22 mouse cellular contexts compared by ENCODE assay signal in genomic region chr7:25449913-25450890, GRCm38 (mm10). TPM values are rescaled to one million over a fixed set of nuclear protein-coding genes. Genes with fewer than 3 reads are reported as not detected.
A peak's percentile ranks its signal among the peaks of the same experiment; 100 is the strongest.
DNase-seq lines count a peak whose midpoint lies in the region; ATAC-seq and TF ChIP-seq lines count a peak whose summit lies in the region.
"Had no signal": no experiment of that assay in that cellular context is flagged by ENCODE, and none has a peak within 500 bp of the region (broad histone marks: within the 10 kb centered on the region; RNA-seq: fewer than 3 reads in every experiment).

No protein-coding gene starts in this region.

- H3K9me3 ChIP-seq in liver, embryonic 11.5 days (ENCODE audit: control insufficient read depth, low read length) = no peaks in the 10 kb centered on the region
- H3K9me3 ChIP-seq in intestine, embryonic 16.5 days (ENCODE audit: control insufficient read depth, low read length) = no peaks in the 10 kb centered on the region
- no peaks in the 10 kb centered on the region for H3K9me3 ChIP-seq in kidney, embryonic 16.5 days (ENCODE audit: low read length)
- H3K9me3 ChIP-seq in liver, postnatal 0 days (ENCODE audit: low read length) = no peaks in the 10 kb centered on the region
- H3K9me3 ChIP-seq: embryonic facial prominence, embryonic 15.5 days; hindbrain, embryonic 15.5 days; limb, embryonic 13.5 days; megakaryocyte, embryonic 14.5 days had no signal

- H3K79me2 ChIP-seq in liver, adult 2 months (ENCODE audit: control insufficient read depth, insufficient read depth, low read length) = no peaks in the 10 kb centered on the region

- TF ChIP-seq EP300 in liver, postnatal 0 days (IDR thresholded peaks at IDR 0.05; ENCODE audit: low read depth) = 0 out of 2 replicates have a peak, but pooled peaks have one; percentile 16

- H3K4me2 ChIP-seq in liver, embryonic 11.5 days = no peak overlapping the region
- no peak overlapping the region for H3K4me2 ChIP-seq in intestine, embryonic 16.5 days (ENCODE audit: low read depth, low read length)
- H3K4me2 ChIP-seq in kidney, embryonic 16.5 days (replicated peaks; ENCODE audit: low read depth, low read length) = no peak overlapping the region
- H3K4me2 ChIP-seq in liver, postnatal 0 days (ENCODE audit: low read depth, low read length) = no peak overlapping the region
- H3K4me2 ChIP-seq: embryonic facial prominence, embryonic 15.5 days; hindbrain, embryonic 15.5 days; limb, embryonic 13.5 days had no signal

- no peak for TF ChIP-seq CTCF in liver, adult 2 months (IDR thresholded peaks at IDR 0.05; ENCODE audit: low read depth, low read length)
- TF ChIP-seq CTCF in liver, postnatal 0 days (IDR thresholded peaks at IDR 0.05; ENCODE audit: low read depth) = no peak

- peak overlapping the region; percentile 86 for H3K27ac ChIP-seq in liver, adult 2 months (replicated peaks; ENCODE audit: insufficient read depth, low read depth, low read length)
- H3K27ac ChIP-seq in liver, embryonic 11.5 days (ENCODE audit: low read depth, low read length) = no peak overlapping the region
- peak overlapping the region; percentile 48; the same call in 1 of the 2 replicates for H3K27ac ChIP-seq in intestine, embryonic 16.5 days (ENCODE audit: low read length)
- peak overlapping the region; percentile 17 for H3K27ac ChIP-seq in kidney, embryonic 16.5 days (ENCODE audit: low read length)
- H3K27ac ChIP-seq in liver, postnatal 0 days (ENCODE audit: low read depth) = peak overlapping the region; percentile 74
- H3K27ac ChIP-seq: embryonic facial prominence, embryonic 15.5 days; hindbrain, embryonic 15.5 days; layer of hippocampus, adult 2 months; left cerebral cortex, adult 2 months; limb, embryonic 13.5 days had no signal

- no peaks in the 10 kb centered on the region for H3K27me3 ChIP-seq in liver, adult 2 months (ENCODE audit: control insufficient read depth, insufficient read depth, low read length)
- no peaks in the 10 kb centered on the region for H3K27me3 ChIP-seq in liver, embryonic 11.5 days (replicated peaks; ENCODE audit: control insufficient read depth, insufficient read depth, low read length)
- H3K27me3 ChIP-seq in intestine, embryonic 16.5 days (replicated peaks; ENCODE audit: control insufficient read depth, insufficient read depth, low read length) = no peaks in the 10 kb centered on the region
- no peaks in the 10 kb centered on the region for H3K27me3 ChIP-seq in kidney, embryonic 16.5 days (ENCODE audit: insufficient read depth, low read length)
- H3K27me3 ChIP-seq in liver, postnatal 0 days (ENCODE audit: insufficient read depth, low read length) = no peaks in the 10 kb centered on the region
- H3K27me3 ChIP-seq: embryonic facial prominence, embryonic 15.5 days; hindbrain, embryonic 15.5 days; limb, embryonic 13.5 days; Patski had no signal

- peak overlapping the region; percentile 38 for H3K4me3 ChIP-seq in liver, adult 2 months (ENCODE audit: insufficient read depth, low read depth, low read length)
- H3K4me3 ChIP-seq in liver, embryonic 11.5 days (ENCODE audit: low read depth, low read length) = no peak overlapping the region
- H3K4me3 ChIP-seq in intestine, embryonic 16.5 days (ENCODE audit: low read length) = no peak overlapping the region
- no peak overlapping the region for H3K4me3 ChIP-seq in kidney, embryonic 16.5 days (ENCODE audit: low read length)
- H3K4me3 ChIP-seq in liver, postnatal 0 days (ENCODE audit: low read depth, low read length) = no peak overlapping the region
- H3K4me3 ChIP-seq: embryonic facial prominence, embryonic 15.5 days; hindbrain, embryonic 15.5 days; layer of hippocampus, adult 2 months; left cerebral cortex, adult 2 months; limb, embryonic 13.5 days; megakaryocyte, embryonic 14.5 days had no signal

- H3K36me3 ChIP-seq in liver, adult 2 months (ENCODE audit: control insufficient read depth, insufficient read depth, low read length) = no peaks in the 10 kb centered on the region
- H3K36me3 ChIP-seq in liver, embryonic 11.5 days (ENCODE audit: control insufficient read depth, insufficient read depth, low read length) = no peaks in the 10 kb centered on the region
- H3K36me3 ChIP-seq in intestine, embryonic 16.5 days (ENCODE audit: control insufficient read depth, insufficient read depth, low read length) = no peaks in the 10 kb centered on the region
- no peaks in the 10 kb centered on the region for H3K36me3 ChIP-seq in kidney, embryonic 16.5 days (ENCODE audit: insufficient read depth, low read length)
- no peaks in the 10 kb centered on the region for H3K36me3 ChIP-seq in liver, postnatal 0 days (replicated peaks; ENCODE audit: insufficient read depth, low read length)
- H3K36me3 ChIP-seq: embryonic facial prominence, embryonic 15.5 days; hindbrain, embryonic 15.5 days; limb, embryonic 13.5 days had no signal

- ATAC-seq in liver, embryonic 11.5 days (replicated peaks; ENCODE audit: low FRiP score) = no peak
- peak; percentile 84 for ATAC-seq in intestine, embryonic 16.5 days
- ATAC-seq in kidney, embryonic 16.5 days (ENCODE audit: low FRiP score, low TSS enrichment) = 0 out of 2 replicates have a peak, but pooled peaks have one; percentile 54
- peak; percentile 94 for ATAC-seq in liver, postnatal 0 days
- ATAC-seq in cerebellum, adult (ENCODE audit: insufficient number of reproducible peaks, low FRiP score, low TSS enrichment) = no peak
- ATAC-seq: lung, postnatal 0 days; Patski had no signal

- peak; percentile 92 for DNase-seq in liver, adult 2 months (ENCODE audit: extremely low read depth, low read depth, low spot score)
- no peak for DNase-seq in liver, embryonic 11.5 days (ENCODE audit: low spot score)
- DNase-seq in liver, postnatal 0 days = peak; percentile 33
- DNase-seq in gastrocnemius, postnatal 10 days = no peak
- DNase-seq in urinary bladder, postnatal 14 days (ENCODE audit: low spot score) = no peak
- DNase-seq: cerebellum, adult 11-12 months; cerebellum, postnatal 36 days; heart, adult 11 months; heart, postnatal 10 days; thymus, postnatal 36 days had no signal

- 7% methylated on average over 9 of the region's 9 CpGs for WGBS in liver, adult 2 months
- 31% methylated on average over 9 of the region's 9 CpGs for WGBS in liver, embryonic 11.5 days
- WGBS in intestine, embryonic 16.5 days = 32% methylated on average over 9 of the region's 9 CpGs
- WGBS in kidney, embryonic 16.5 days = 15% methylated on average over 9 of the region's 9 CpGs
- 36% methylated on average over 9 of the region's 9 CpGs for WGBS in liver, postnatal 0 days (ENCODE audit: insufficient replicate concordance)

- TF ChIP-seq POLR2A in liver, adult 2 months (IDR thresholded peaks at IDR 0.05; ENCODE audit: extremely low read depth, insufficient read depth, low read length) = no peak

- H3K9ac ChIP-seq in liver, adult 2 months (ENCODE audit: low read depth, low read length) = no peak overlapping the region
- H3K9ac ChIP-seq in liver, embryonic 11.5 days (ENCODE audit: low read depth, low read length) = no peak overlapping the region
- H3K9ac ChIP-seq in intestine, embryonic 16.5 days (ENCODE audit: low read depth, low read length) = no peak overlapping the region
- no peak overlapping the region for H3K9ac ChIP-seq in kidney, embryonic 16.5 days (replicated peaks; ENCODE audit: low read length)
- no peak overlapping the region for H3K9ac ChIP-seq in liver, postnatal 0 days (replicated peaks)
- H3K9ac ChIP-seq: embryonic facial prominence, embryonic 15.5 days; hindbrain, embryonic 15.5 days; limb, embryonic 13.5 days had no signal

- peaks cover 11% of the 10 kb centered on the region for H3K4me1 ChIP-seq in liver, adult 2 months (ENCODE audit: control insufficient read depth, insufficient read depth, low read length)
- peaks cover 2% of the 10 kb centered on the region; the same call in 1 of the 2 replicates for H3K4me1 ChIP-seq in liver, embryonic 11.5 days (replicated peaks; ENCODE audit: control insufficient read depth, insufficient read depth, low read length)
- peaks cover 8% of the 10 kb centered on the region; the same call in 1 of the 2 replicates for H3K4me1 ChIP-seq in intestine, embryonic 16.5 days (ENCODE audit: control insufficient read depth, insufficient read depth, low read length)
- peaks cover 8% of the 10 kb centered on the region; the same call in 1 of the 2 replicates for H3K4me1 ChIP-seq in kidney, embryonic 16.5 days (ENCODE audit: insufficient read depth, low read length)
- peaks cover 4% of the 10 kb centered on the region for H3K4me1 ChIP-seq in liver, postnatal 0 days (ENCODE audit: insufficient read depth)
- H3K4me1 ChIP-seq: embryonic facial prominence, embryonic 15.5 days; hindbrain, embryonic 15.5 days; limb, embryonic 13.5 days had no signal

RNA-seq across cellular contexts. Expression of gene Ceacam1, which starts 27.2 kb away (rescaled TPM):
- 45.5 and 59.6 TPM in 2 replicates for total RNA-seq in liver, adult 2 months (2014; rRNA removed)
- 84.8 and 87.9 TPM in 2 replicates for polyA plus RNA-seq in liver, adult 2 months (2012; rRNA removed)
- polyA plus RNA-seq in liver, embryonic 11.5 days (2014; fragmentation: Nextera tagmentation; extraction: Ambion mirVana) = 2.3 and 3.6 TPM in 2 replicates
- polyA plus RNA-seq in intestine, embryonic 16.5 days (2015; fragmentation: Nextera tagmentation; extraction: Ambion mirVana) = 40.6 and 46.7 TPM in 2 replicates
- polyA plus RNA-seq in kidney, embryonic 16.5 days (2015; fragmentation: Nextera tagmentation; extraction: Ambion mirVana) = 4.4 and 4.6 TPM in 2 replicates
- polyA plus RNA-seq in liver, postnatal 0 days (2015; fragmentation: Nextera tagmentation; extraction: Ambion mirVana) = 24.3 and 27.3 TPM in 2 replicates
- total RNA-seq in gastrocnemius, postnatal 10 days (2021) = 1 to 10 TPM; 4.9 to 7.8 TPM

RNA-seq across cellular contexts. Expression of gene Cxcl17, which starts 37.5 kb away (rescaled TPM):
- total RNA-seq in liver, adult 2 months (2014; rRNA removed) = not detected in 2 replicates
- polyA plus RNA-seq in liver, adult 2 months (2012; rRNA removed) = not detected in 2 replicates
- 0.38 TPM in 1 of 2 replicates, not detected in the other for polyA plus RNA-seq in liver, embryonic 11.5 days (2014; fragmentation: Nextera tagmentation; extraction: Ambion mirVana)
- polyA plus RNA-seq in intestine, embryonic 16.5 days (2015; fragmentation: Nextera tagmentation; extraction: Ambion mirVana) = 0.18 and 0.43 TPM in 2 replicates
- polyA plus RNA-seq in kidney, embryonic 16.5 days (2015; fragmentation: Nextera tagmentation; extraction: Ambion mirVana) = 0.65 and 1.0 TPM in 2 replicates
- not detected in 2 replicates for polyA plus RNA-seq in liver, postnatal 0 days (2015; fragmentation: Nextera tagmentation; extraction: Ambion mirVana)
- total RNA-seq in gastrocnemius, postnatal 10 days (2021) = not detected
- total RNA-seq: adrenal gland, adult 18-20 months; heart, postnatal 10 days; layer of hippocampus, adult 2 months; left cerebral cortex, adult 2 months had no signal

RNA-seq across cellular contexts. Expression of gene Lipe, which starts 51.7 kb away (rescaled TPM):
- 8.3 and 8.7 TPM in 2 replicates for total RNA-seq in liver, adult 2 months (2014; rRNA removed)
- 9.8 and 11.3 TPM in 2 replicates for polyA plus RNA-seq in liver, adult 2 months (2012; rRNA removed)
- 2.3 and 2.5 TPM in 2 replicates for polyA plus RNA-seq in liver, embryonic 11.5 days (2014; fragmentation: Nextera tagmentation; extraction: Ambion mirVana)
- polyA plus RNA-seq in intestine, embryonic 16.5 days (2015; fragmentation: Nextera tagmentation; extraction: Ambion mirVana) = 9.1 and 11.8 TPM in 2 replicates
- polyA plus RNA-seq in kidney, embryonic 16.5 days (2015; fragmentation: Nextera tagmentation; extraction: Ambion mirVana) = 11.2 and 11.9 TPM in 2 replicates
- polyA plus RNA-seq in liver, postnatal 0 days (2015; fragmentation: Nextera tagmentation; extraction: Ambion mirVana) = 5.2 and 5.5 TPM in 2 replicates
- 10 to 100 TPM; 18.2 to 18.4 TPM for total RNA-seq in gastrocnemius, postnatal 10 days (2021)

Comparison
In these comparisons a context has a peak if more than half of its experiments do, and no peak if none do; other contexts are left out.
1. DNase-seq: peak in liver, adult 2 months (single experiment) and liver, postnatal 0 days (single experiment); none in liver, embryonic 11.5 days (single experiment), gastrocnemius, postnatal 10 days (single experiment) and urinary bladder, postnatal 14 days (single experiment).
2. ATAC-seq: peak in intestine, embryonic 16.5 days (single experiment), kidney, embryonic 16.5 days (single experiment) and liver, postnatal 0 days (single experiment); none in liver, embryonic 11.5 days (single experiment) and cerebellum, adult (single experiment).